Mouse (Mus musculus) erythroblast, embryonic 14.5 days (primary cell): ENCODE data around the gene Arhgap33. TPM values are rescaled to one million over a fixed set of nuclear protein-coding genes. Genes with fewer than 3 reads are reported as not detected.

Experiments
- H3K27me3 ChIP-seq: 2 replicates; pipeline ENCODE4 v1.6.1; 2012; ENCODE audit warnings: inconsistent platforms; ENCODE audit not compliant: control insufficient read depth
- H3K36me3 ChIP-seq: 2 replicates; pipeline ENCODE4 v1.6.1; 2012; ENCODE audit warnings: mild to moderate bottlenecking, inconsistent platforms; ENCODE audit not compliant: control insufficient read depth
- H3K4me1 ChIP-seq: 2 replicates; pipeline ENCODE4 v1.6.1; 2012; ENCODE audit warnings: inconsistent platforms; ENCODE audit not compliant: control insufficient read depth
- H3K4me3 ChIP-seq: replicated peaks from 2 replicates; pipeline ENCODE3; 2012; ENCODE audit warnings: moderate library complexity, mild to moderate bottlenecking, inconsistent platforms
- H3K9me3 ChIP-seq: 2 replicates; pipeline ENCODE4 v1.6.1; 2012; ENCODE audit warnings: low read length, inconsistent platforms, mixed read lengths; ENCODE audit not compliant: control insufficient read depth
- GATA1 ChIP-seq: IDR thresholded peaks from 2 replicates; pipeline ENCODE4 v1.6.1; 2012; ENCODE audit warnings: low read length, inconsistent platforms, mixed read lengths
- TAL1 ChIP-seq: IDR thresholded peaks from 3 replicates; pipeline ENCODE4 v1.6.1; 2012; ENCODE audit warnings: low read length, inconsistent platforms, mixed read lengths
- polyA plus RNA-seq: library from polyadenylated mRNA; stranded (reverse); fragments of >175 nt; gene quantifications from 2 replicates; pipeline ENCODE4 v1.2.3, GENCODE M21; 2012

Gene Arhgap33
- polyA plus RNA-seq, 1 experiment: 11.7 TPM

DNA sequence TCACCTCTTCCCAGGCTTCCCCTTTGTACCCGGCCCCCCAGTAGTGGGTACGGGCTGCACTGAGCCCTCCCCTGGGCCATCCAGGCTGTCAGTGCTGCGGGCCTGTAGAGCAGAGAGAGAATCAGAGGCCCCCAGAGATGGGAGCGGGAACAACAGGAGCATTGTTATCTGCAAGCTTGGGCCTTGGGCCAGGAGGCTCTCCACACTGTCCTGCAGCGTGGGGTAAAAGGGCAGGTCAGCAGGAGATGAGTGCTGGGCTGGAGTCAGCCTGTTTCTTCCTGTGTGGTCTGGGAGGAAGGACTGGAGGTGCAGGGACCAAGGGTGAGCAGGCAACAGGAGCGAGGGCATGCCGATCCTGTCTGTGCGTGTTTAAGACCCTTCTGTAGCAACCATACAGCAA lies 1.9 kb downstream of the Arhgap33 start:
- Histone ChIP-seq H3K9me3 (no peaks in the 10 kb centered on the region), H3K36me3 (peaks cover 53% of the 10 kb centered on the region), H3K4me1 (peaks cover 56% of the 10 kb centered on the region), H3K27me3 (peaks cover 6% of the 10 kb centered on the region; the same call in 1 of the 2 replicates), H3K4me3 (peak overlapping the region; percentile 2)
- no peak for TF ChIP-seq GATA1
- TF ChIP-seq TAL1: no peak

DNA sequence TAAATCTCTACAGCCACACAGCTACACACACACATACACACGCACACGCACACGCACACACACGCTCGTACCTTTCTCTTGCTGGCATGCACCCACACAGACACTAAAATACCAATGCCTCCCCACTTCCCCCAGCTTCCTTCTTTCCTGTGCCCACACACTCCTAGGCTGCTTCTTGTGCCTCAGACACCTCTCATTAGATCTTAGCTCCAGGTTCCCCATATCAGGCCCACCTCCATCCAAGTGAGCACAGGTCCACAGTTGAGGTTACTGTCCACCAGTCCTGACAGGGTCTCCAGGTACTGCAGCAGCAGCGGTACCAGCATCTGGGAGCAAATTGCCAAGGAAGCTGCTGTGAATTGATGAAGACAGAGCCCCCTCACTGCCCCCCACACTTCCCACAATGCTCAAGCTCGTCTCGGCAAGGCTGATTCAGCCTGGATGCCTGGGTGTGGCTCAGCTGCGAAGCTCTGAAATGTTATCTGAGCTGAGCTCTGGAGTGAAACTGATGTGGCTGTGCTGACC lies 3.5 kb downstream of the Arhgap33 start:
- peaks cover 6% of the 10 kb centered on the region; the same call in 1 of the 2 replicates for H3K27me3 ChIP-seq
- peaks cover 52% of the 10 kb centered on the region for H3K4me1 ChIP-seq
- TF ChIP-seq TAL1 (no peak), GATA1 (no peak)
- no peaks in the 10 kb centered on the region for H3K9me3 ChIP-seq
- H3K36me3 ChIP-seq: peaks cover 69% of the 10 kb centered on the region
- H3K4me3 ChIP-seq: no peak overlapping the region

DNA sequence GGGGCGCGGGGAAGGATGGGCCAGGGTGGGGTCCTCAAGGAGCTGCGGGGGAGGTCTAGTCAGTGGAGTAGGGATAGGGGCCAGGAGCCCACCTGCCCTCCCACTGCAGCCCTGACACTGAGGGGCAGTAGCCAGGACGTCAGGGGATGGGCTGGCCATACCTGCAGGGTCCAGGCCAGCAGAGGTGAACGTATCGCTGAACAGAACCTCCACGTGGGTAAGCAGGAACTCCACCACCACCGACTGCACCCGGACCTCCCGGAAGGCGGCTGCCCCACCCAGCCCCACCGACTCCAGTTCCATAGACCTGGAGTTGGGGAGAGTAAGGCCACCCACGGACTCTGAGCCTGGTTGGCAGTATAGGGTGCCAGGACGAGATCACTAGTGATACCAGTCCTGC lies 7.9 kb downstream of the Arhgap33 start:
- H3K9me3 ChIP-seq: no peaks in the 10 kb centered on the region
- peaks cover 91% of the 10 kb centered on the region for H3K36me3 ChIP-seq
- TF ChIP-seq GATA1 (no peak), TAL1 (no peak)
- no peak overlapping the region for H3K4me3 ChIP-seq
- H3K4me1 ChIP-seq: peaks cover 11% of the 10 kb centered on the region
- no peaks in the 10 kb centered on the region for H3K27me3 ChIP-seq

DNA sequence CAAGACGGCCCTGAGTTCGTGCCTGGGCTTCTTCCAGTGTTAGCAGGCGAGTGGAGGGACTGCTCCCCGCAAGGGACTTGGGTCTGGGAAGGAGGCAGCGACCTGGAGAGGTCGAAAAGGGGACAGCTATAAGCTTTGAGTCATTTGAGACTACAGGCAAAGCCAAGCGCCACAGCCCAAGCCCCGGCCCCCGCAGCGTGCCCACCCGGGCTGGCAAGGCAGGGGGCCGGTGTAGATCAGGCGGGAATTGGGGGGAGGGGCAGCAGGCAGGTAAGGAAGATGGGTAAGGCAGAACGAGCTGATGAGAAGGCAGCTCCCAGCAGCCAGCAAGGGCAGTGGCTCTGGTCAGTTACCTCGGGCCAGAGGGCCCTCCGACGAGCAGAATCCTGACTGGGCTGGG lies 8.5 kb downstream of the Arhgap33 start:
- no peaks in the 10 kb centered on the region for H3K27me3 ChIP-seq
- no peak overlapping the region for H3K4me3 ChIP-seq
- no peak for TF ChIP-seq GATA1
- TF ChIP-seq TAL1: no peak
- peaks cover 85% of the 10 kb centered on the region for H3K36me3 ChIP-seq
- H3K9me3 ChIP-seq: no peaks in the 10 kb centered on the region
- H3K4me1 ChIP-seq: peaks cover 5% of the 10 kb centered on the region

DNA sequence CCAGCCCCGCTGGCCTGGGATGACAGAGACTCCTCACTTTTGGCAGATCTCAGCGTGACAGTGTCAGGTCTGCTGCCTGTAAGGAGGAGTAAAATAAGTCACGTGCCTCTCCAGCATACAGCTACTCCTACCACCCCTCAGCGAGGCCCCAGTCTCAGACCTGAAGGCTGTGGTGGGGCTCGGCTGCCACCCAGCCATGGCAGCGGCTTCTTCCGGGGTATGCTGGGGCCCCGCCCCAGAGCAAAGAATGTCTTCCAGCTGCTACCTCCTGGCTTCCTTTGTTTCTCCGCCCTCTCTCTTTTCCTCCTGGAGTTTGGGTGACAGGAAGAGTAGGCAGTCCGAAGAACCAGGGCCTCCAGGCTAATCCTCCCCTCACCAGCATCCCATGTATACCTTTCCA lies 8.9 kb downstream of the Arhgap33 start:
- Histone ChIP-seq H3K36me3 (peaks cover 81% of the 10 kb centered on the region), H3K4me3 (no peak overlapping the region)

DNA sequence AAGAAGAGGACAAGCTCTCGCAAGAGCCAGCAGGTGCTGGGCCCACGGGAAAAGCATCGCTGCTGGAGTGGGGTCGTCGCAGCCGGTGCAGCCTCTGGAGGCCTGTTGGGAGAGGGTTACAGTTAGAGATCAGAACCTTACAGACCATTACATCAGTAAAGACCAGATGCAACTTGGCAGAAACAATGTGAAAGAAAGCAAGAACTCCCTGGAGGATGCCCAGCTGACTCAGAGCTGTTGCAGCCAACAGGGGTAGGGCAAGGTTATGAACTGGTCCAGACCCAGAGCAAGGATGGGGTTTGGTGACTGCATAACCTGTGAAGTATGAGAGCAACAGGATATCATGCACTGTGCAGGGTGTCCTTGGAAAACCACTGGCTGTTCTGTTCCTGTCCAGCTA lies 10.4 kb downstream of the Arhgap33 start:
- no peak overlapping the region for H3K4me3 ChIP-seq
- H3K36me3 ChIP-seq: peaks cover 66% of the 10 kb centered on the region
- H3K27me3 ChIP-seq: no peaks in the 10 kb centered on the region
- no peaks in the 10 kb centered on the region for H3K9me3 ChIP-seq
- no peak for TF ChIP-seq TAL1
- TF ChIP-seq GATA1: no peak
- peaks cover 3% of the 10 kb centered on the region for H3K4me1 ChIP-seq

More for the DNA sequence above, 8.9 kb downstream of the Arhgap33 start:
- no peak for TF ChIP-seq GATA1
- no peak for TF ChIP-seq TAL1
- H3K9me3 ChIP-seq: no peaks in the 10 kb centered on the region
- H3K27me3 ChIP-seq: no peaks in the 10 kb centered on the region
- peaks cover 3% of the 10 kb centered on the region for H3K4me1 ChIP-seq

DNA sequence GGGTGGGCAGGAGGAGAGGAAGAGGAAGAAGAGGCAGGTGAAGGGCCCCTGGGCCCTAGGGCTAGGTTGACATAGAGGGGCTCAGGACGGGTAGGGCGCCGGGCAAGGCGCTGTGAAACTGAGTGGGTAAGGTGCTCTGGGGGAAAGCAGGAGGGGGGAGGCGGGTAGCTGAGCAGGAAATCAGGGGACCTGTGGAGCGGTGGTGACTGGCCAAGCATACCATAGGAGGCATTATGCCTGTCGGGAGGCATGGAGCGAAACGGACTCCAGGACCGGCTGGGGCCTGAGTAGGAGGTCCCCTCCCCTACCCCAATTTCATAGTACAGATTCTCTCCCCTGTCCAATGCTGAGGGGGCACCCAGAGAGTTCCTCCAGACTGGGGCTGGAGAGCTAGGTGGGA lies 12.0 kb downstream of the Arhgap33 start:
- Histone ChIP-seq H3K36me3 (peaks cover 50% of the 10 kb centered on the region), H3K4me1 (no peaks in the 10 kb centered on the region), H3K9me3 (no peaks in the 10 kb centered on the region), H3K4me3 (no peak overlapping the region), H3K27me3 (no peaks in the 10 kb centered on the region)
- TF ChIP-seq GATA1 (no peak), TAL1 (no peak)

DNA sequence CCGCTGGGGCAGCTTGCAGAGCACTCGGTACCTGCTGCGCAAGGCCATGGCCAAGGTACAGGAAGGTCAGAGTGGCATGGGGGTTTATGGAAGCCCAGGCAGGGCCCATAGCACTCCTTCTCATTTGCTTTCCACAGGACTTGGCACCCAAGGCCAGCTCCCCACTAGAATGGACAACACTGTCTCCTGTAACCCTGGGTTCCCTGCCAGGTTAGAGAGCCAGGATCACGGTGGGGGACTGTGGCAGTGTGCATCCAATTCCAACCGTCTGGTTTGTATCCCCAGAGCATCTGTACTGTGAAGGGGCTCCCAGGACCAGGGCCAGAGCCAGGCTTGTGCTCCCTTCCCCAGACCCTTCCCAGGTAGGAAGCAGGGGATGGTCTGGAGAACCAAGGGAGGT lies 14.0 kb downstream of the Arhgap33 start:
- Histone ChIP-seq H3K4me3 (no peak overlapping the region), H3K36me3 (peaks cover 30% of the 10 kb centered on the region), H3K9me3 (no peaks in the 10 kb centered on the region), H3K4me1 (no peaks in the 10 kb centered on the region), H3K27me3 (no peaks in the 10 kb centered on the region)
- TF ChIP-seq TAL1: no peak

DNA sequence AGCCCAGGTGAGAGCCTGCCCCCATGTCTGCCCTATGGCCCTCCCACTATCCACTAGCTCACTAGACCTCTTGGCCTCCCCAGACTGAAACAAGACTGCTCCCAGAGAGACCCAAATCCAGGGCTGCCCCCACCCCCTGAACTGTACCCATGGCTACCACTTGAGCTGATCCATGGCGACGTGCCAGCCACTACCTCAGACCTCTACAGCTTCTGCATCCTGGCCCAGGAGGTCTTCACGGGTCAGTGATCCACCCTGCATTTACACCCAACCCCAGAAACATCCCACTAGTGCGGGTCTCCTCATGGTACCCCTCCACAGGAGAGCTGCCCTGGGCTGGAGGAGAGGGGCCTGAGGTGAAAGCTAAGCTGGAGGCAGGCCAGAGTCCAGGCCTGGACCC lies 14.5 kb downstream of the Arhgap33 start:
- Histone ChIP-seq H3K4me1 (no peaks in the 10 kb centered on the region), H3K4me3 (no peak overlapping the region), H3K36me3 (peaks cover 25% of the 10 kb centered on the region), H3K27me3 (no peaks in the 10 kb centered on the region), H3K9me3 (no peaks in the 10 kb centered on the region)
- no peak for TF ChIP-seq TAL1

DNA sequence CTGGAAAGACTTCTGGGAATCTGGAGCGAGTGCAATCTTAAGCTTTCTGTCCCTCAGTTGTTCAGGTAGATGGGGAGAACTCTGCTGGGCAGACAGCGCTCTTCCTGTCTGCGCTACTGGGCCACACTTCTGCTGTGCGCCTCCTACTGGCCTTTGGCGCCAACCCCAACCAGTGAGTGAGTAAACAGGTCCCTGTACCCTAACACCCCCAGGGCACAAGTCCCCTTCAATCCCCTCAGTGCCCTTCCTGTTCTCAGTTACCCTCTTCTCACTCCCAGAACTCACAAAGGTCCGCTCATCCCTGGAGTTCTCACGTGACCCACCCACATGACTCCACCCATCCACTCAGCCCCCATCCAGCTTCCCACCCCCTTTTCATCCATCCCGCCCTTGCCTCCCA lies 16.5 kb downstream of the Arhgap33 start:
- no peak for TF ChIP-seq GATA1
- no peak for TF ChIP-seq TAL1
- H3K4me3 ChIP-seq: no peak overlapping the region
- H3K9me3 ChIP-seq: no peaks in the 10 kb centered on the region
- H3K27me3 ChIP-seq: no peaks in the 10 kb centered on the region
- H3K36me3 ChIP-seq: peaks cover 5% of the 10 kb centered on the region
- H3K4me1 ChIP-seq: no peaks in the 10 kb centered on the region
